Mouse (Mus musculus): ENCODE measurements around the gene Qk. TPM values are rescaled to one million over a fixed set of nuclear protein-coding genes. Genes with fewer than 3 reads are reported as not detected.

Gene Qk
- polyA plus RNA-seq (2015; fragmentation: Nextera tagmentation; extraction: Ambion mirVana) = 32.9 and 37.0 TPM in 2 replicates

- Histone ChIP-seq H3K4me3 (peak within 1 kb of the TSS; percentile 95), H3K4me1 (peaks cover 36% of the 10 kb centered on the region), H3K9ac (peak within 1 kb of the TSS; percentile 100), H3K36me3 (peaks cover under 1% of the 10 kb centered on the region), H3K9me3 (no peaks in the 10 kb centered on the region), H3K27me3 (replicated peaks) (no peaks in the 10 kb centered on the region), H3K27ac (replicated peaks) (peak within 1 kb of the TSS; percentile 100), H3K4me2 (peak within 1 kb of the TSS; percentile 72)
- WGBS = under 1% methylated on average over 84 of the region's 86 CpGs
- peak; percentile 82 for ATAC-seq (ENCODE audit: extremely low read depth, insufficient number of reproducible peaks, low FRiP score, low TSS enrichment)
These were observed at the start of gene Qk for GRCm38 (mm10) chr17:10319685-10320455. Gene Qk (minus strand): TSS chr17:10319854.

- no peak for ATAC-seq (ENCODE audit: extremely low read depth, insufficient number of reproducible peaks, low FRiP score, low TSS enrichment)
- WGBS = 53% methylated on average over 5 of the region's 5 CpGs
- H3K4me1 ChIP-seq = peaks cover 70% of the 10 kb centered on the region
These were observed 47.4 kb upstream of the Qk start for GRCm38 (mm10) chr17:10367044-10367443.

DNA sequence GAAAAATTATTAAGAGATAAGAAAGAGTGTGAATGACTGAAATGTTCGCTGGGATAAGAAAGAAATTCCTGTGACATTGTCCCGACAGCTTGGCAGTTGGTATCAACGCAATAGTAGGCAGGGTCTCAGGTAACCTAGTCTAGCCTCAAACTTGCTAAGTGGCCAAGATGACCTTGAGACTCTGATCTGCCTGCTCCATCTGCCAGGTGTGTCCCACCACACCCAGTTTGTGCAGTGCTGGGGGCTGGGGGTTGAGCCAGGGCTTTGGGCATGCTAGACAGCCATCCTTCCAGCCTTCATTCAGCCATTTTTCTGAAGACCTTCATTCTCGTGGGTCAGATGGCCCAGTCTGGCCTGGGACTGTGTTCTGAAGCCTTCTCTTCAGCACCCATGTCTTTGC, 46.9 kb upstream of the Qk start:
- Histone ChIP-seq H3K27me3 (replicated peaks) (no peaks in the 10 kb centered on the region), H3K4me1 (peaks cover 70% of the 10 kb centered on the region), H3K9ac (no peak overlapping the region), H3K36me3 (no peaks in the 10 kb centered on the region), H3K4me3 (no peak overlapping the region), H3K27ac (replicated peaks) (peak overlapping the region; percentile 50), H3K9me3 (no peaks in the 10 kb centered on the region), H3K4me2 (no peak overlapping the region)
- WGBS = 54% methylated on average over 4 of the region's 4 CpGs
- no peak for ATAC-seq (ENCODE audit: extremely low read depth, insufficient number of reproducible peaks, low FRiP score, low TSS enrichment)

More at GRCm38 (mm10) chr17:10367044-10367443, 47.4 kb upstream of the Qk start:
- H3K9me3 ChIP-seq = no peaks in the 10 kb centered on the region
- H3K9ac ChIP-seq = no peak overlapping the region
- H3K4me2 ChIP-seq = no peak overlapping the region
- no peaks in the 10 kb centered on the region for H3K27me3 ChIP-seq (replicated peaks)
- peak overlapping the region; percentile 53; the same call in 1 of the 2 replicates for H3K27ac ChIP-seq (replicated peaks)
- H3K4me3 ChIP-seq = no peak overlapping the region
- no peaks in the 10 kb centered on the region for H3K36me3 ChIP-seq

DNA sequence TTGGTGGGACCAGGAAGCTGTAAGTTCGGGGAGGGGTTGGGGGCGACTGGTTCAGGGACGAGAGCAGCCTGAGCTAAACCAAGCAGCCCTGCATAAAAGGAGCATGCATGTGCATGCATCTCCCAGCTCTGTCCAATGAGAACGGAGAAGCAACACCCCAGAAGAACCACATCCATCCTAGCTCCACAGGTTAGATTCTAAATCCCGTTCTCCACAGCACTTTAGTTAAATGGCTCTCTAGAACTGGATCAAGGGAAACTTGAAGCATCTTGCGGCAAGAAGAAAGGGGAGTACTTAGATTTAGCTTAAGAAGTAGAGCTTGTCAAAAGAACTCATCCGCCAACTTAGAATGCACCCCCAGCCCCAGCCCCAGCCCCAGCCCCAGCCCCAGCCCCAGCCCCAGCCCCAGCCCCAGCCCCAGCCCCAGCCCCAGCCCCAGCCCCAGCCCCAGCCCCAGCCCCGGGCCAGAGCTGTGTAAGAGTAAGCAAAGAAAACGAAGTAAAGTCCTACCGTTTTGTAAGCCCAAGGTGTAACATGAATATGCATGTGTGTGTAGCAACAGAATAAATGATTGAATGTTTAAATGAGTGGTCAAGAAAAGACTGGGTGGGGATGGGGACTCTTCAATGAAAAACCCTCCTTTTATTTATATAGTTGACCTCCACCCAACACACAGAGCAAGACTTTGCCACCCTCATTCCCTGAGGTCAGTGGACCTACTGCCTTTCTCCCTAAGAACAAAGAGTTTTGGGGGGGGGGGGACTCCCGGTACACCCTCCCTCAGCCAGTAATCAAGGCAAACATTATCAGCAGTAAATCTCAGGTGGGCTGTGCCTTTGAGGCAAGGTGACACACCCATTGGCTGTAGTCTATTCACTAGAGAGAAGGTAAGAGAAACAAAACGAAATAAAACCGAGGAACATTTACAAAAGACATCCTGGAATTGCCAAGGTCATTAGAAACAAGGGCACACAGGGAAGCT, 46.1 kb upstream of the Qk start:
- Histone ChIP-seq H3K4me1 (peaks cover 68% of the 10 kb centered on the region), H3K9me3 (no peaks in the 10 kb centered on the region), H3K27ac (replicated peaks) (peak overlapping the region; percentile 20; the same call in 1 of the 2 replicates), H3K36me3 (no peaks in the 10 kb centered on the region), H3K4me3 (no peak overlapping the region), H3K9ac (no peak overlapping the region), H3K4me2 (no peak overlapping the region), H3K27me3 (replicated peaks) (no peaks in the 10 kb centered on the region)
- WGBS = 72% methylated on average over 13 of the region's 13 CpGs
- no peak for ATAC-seq (ENCODE audit: extremely low read depth, insufficient number of reproducible peaks, low FRiP score, low TSS enrichment)

GRCm38 (mm10) chr17:10363151-10363550, 43.5 kb upstream of the Qk start:
- no peak for ATAC-seq (ENCODE audit: extremely low read depth, insufficient number of reproducible peaks, low FRiP score, low TSS enrichment)
- no peak overlapping the region for H3K4me3 ChIP-seq
- no peaks in the 10 kb centered on the region for H3K36me3 ChIP-seq
- WGBS = 85% methylated on average over 3 of the region's 3 CpGs
- no peak overlapping the region for H3K4me2 ChIP-seq
- H3K27me3 ChIP-seq (replicated peaks) = no peaks in the 10 kb centered on the region
- no peak overlapping the region for H3K9ac ChIP-seq
- H3K4me1 ChIP-seq = peaks cover 75% of the 10 kb centered on the region
- H3K9me3 ChIP-seq = no peaks in the 10 kb centered on the region
- H3K27ac ChIP-seq (replicated peaks) = 0 out of 2 replicates have a peak overlapping the region, but pooled peaks have one; percentile 2

DNA sequence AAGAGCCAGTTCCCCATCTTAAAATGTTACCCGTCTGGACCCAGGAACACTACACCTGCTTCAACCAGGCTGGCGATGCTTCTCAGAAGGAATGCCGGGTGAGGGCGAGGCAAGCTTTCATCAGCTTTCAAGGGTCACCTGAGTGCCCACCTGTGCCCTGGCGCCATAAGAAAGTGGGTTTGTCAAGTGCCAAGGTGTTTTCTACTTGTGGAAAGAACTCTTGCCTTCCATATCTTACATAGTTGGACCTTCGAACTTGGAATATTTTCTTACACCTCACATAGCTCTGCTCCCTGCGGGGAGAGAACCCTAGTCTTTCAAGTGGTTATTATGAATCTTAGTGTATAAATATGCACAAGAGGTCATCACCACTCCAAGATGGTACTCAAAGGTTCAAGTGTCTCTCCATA, 42.2 kb upstream of the Qk start:
- Histone ChIP-seq H3K27ac (replicated peaks) (0 out of 2 replicates have a peak overlapping the region, but pooled peaks have one; percentile 29), H3K27me3 (replicated peaks) (no peaks in the 10 kb centered on the region), H3K9ac (no peak overlapping the region), H3K36me3 (no peaks in the 10 kb centered on the region), H3K4me3 (no peak overlapping the region), H3K4me2 (no peak overlapping the region), H3K4me1 (peaks cover 74% of the 10 kb centered on the region), H3K9me3 (no peaks in the 10 kb centered on the region)
- 65% methylated on average over 7 of the region's 7 CpGs for WGBS
- no peak for ATAC-seq (ENCODE audit: extremely low read depth, insufficient number of reproducible peaks, low FRiP score, low TSS enrichment)

- WGBS = 43% methylated on average over 4 of the region's 4 CpGs
- ATAC-seq (ENCODE audit: extremely low read depth, insufficient number of reproducible peaks, low FRiP score, low TSS enrichment) = no peak
These were observed 41.1 kb upstream of the Qk start for GRCm38 (mm10) chr17:10360738-10361137.

DNA sequence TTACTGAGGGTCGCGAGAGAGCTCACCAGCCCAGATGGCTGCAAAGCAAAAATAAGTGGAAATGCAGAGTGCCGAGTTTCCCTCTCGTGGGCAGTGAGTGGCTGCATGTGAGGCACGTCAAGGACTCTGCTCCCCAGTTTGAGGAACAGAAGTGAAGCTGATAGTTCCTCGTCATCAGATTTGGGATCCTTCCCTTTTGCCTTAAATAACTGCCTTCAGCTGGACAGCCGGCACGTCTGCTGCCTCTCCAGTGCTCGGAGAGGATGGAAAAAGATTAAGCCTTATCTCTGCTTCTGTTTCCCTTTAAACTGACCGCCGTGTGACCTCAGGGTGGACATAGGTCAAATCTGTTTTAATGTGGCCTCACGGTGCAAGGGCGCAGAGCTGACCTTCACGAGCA, 39.8 kb upstream of the Qk start:
- 14% methylated on average over 14 of the region's 14 CpGs for WGBS
- peak overlapping the region; percentile 90 for H3K27ac ChIP-seq (replicated peaks)
- peak overlapping the region; percentile 52; the same call in 1 of the 2 replicates for H3K9ac ChIP-seq
- no peak for ATAC-seq (ENCODE audit: extremely low read depth, insufficient number of reproducible peaks, low FRiP score, low TSS enrichment)
- H3K4me2 ChIP-seq = peak overlapping the region; percentile 40
- no peaks in the 10 kb centered on the region for H3K9me3 ChIP-seq
- no peaks in the 10 kb centered on the region for H3K27me3 ChIP-seq (replicated peaks)
- no peak overlapping the region for H3K4me3 ChIP-seq
- H3K36me3 ChIP-seq = no peaks in the 10 kb centered on the region
- peaks cover 69% of the 10 kb centered on the region for H3K4me1 ChIP-seq

More at GRCm38 (mm10) chr17:10360738-10361137, 41.1 kb upstream of the Qk start:
- Histone ChIP-seq H3K4me2 (0 out of 2 replicates have a peak overlapping the region, but pooled peaks have one; percentile 9), H3K4me1 (peaks cover 75% of the 10 kb centered on the region), H3K4me3 (no peak overlapping the region), H3K27me3 (replicated peaks) (no peaks in the 10 kb centered on the region), H3K27ac (replicated peaks) (peak overlapping the region; percentile 90), H3K9ac (peak overlapping the region; percentile 37), H3K36me3 (no peaks in the 10 kb centered on the region), H3K9me3 (no peaks in the 10 kb centered on the region)

DNA sequence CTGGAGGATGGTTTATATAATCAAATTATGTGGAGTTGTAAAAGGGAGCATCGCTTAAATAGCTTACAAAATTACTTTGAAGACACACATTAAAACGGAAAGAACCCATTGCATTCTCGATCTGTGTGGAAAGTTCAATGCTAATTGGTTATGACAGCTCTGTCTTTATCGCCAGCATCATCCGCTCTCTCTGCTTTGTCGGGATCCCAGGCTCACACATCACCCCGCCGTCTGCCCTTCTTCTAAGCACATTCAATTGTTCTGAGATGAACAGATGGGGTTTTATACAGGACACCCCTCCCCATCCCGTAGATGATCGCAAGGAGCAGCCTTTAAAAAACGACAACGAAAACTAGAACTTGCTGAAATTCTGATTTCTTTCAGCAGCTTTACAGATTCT, 37.7 kb upstream of the Qk start:
- no peak for ATAC-seq (ENCODE audit: extremely low read depth, insufficient number of reproducible peaks, low FRiP score, low TSS enrichment)
- peaks cover 60% of the 10 kb centered on the region for H3K4me1 ChIP-seq
- no peaks in the 10 kb centered on the region for H3K27me3 ChIP-seq (replicated peaks)
- H3K4me2 ChIP-seq = no peak overlapping the region
- H3K9ac ChIP-seq = no peak overlapping the region
- H3K36me3 ChIP-seq = no peaks in the 10 kb centered on the region
- no peak overlapping the region for H3K27ac ChIP-seq (replicated peaks)
- no peak overlapping the region for H3K4me3 ChIP-seq
- WGBS = 80% methylated on average over 12 of the region's 12 CpGs
- H3K9me3 ChIP-seq = no peaks in the 10 kb centered on the region

- Histone ChIP-seq H3K4me2 (no peak overlapping the region), H3K27me3 (replicated peaks) (no peaks in the 10 kb centered on the region), H3K27ac (replicated peaks) (no peak overlapping the region), H3K9me3 (no peaks in the 10 kb centered on the region), H3K4me1 (peaks cover 55% of the 10 kb centered on the region), H3K9ac (0 out of 2 replicates have a peak overlapping the region, but pooled peaks have one; percentile 24), H3K4me3 (no peak overlapping the region), H3K36me3 (no peaks in the 10 kb centered on the region)
- 47% methylated on average over 6 of the region's 6 CpGs for WGBS
- ATAC-seq (ENCODE audit: extremely low read depth, insufficient number of reproducible peaks, low FRiP score, low TSS enrichment) = no peak
These were observed 36.6 kb upstream of the Qk start for GRCm38 (mm10) chr17:10356294-10356693.

- no peaks in the 10 kb centered on the region for H3K9me3 ChIP-seq
- no peak overlapping the region for H3K4me2 ChIP-seq
- 0 out of 2 replicates have a peak overlapping the region, but pooled peaks have one; percentile 24 for H3K9ac ChIP-seq
- H3K27me3 ChIP-seq (replicated peaks) = no peaks in the 10 kb centered on the region
- no peak overlapping the region for H3K27ac ChIP-seq (replicated peaks)
- H3K4me1 ChIP-seq = peaks cover 49% of the 10 kb centered on the region
- H3K36me3 ChIP-seq = no peaks in the 10 kb centered on the region
- WGBS = 32% methylated on average over 8 of the region's 8 CpGs
- ATAC-seq (ENCODE audit: extremely low read depth, insufficient number of reproducible peaks, low FRiP score, low TSS enrichment) = no peak
- H3K4me3 ChIP-seq = no peak overlapping the region
These were observed 36.1 kb upstream of the Qk start for GRCm38 (mm10) chr17:10355746-10356145.
